Mouse (Mus musculus): ENCODE measurements around the gene Degs2. TPM values are rescaled to one million over a fixed set of nuclear protein-coding genes. Genes with fewer than 3 reads are reported as not detected.

Degs2 gene
- polyA plus RNA-seq, 1 experiment from 2014 or later: 35.2 TPM

DNA sequence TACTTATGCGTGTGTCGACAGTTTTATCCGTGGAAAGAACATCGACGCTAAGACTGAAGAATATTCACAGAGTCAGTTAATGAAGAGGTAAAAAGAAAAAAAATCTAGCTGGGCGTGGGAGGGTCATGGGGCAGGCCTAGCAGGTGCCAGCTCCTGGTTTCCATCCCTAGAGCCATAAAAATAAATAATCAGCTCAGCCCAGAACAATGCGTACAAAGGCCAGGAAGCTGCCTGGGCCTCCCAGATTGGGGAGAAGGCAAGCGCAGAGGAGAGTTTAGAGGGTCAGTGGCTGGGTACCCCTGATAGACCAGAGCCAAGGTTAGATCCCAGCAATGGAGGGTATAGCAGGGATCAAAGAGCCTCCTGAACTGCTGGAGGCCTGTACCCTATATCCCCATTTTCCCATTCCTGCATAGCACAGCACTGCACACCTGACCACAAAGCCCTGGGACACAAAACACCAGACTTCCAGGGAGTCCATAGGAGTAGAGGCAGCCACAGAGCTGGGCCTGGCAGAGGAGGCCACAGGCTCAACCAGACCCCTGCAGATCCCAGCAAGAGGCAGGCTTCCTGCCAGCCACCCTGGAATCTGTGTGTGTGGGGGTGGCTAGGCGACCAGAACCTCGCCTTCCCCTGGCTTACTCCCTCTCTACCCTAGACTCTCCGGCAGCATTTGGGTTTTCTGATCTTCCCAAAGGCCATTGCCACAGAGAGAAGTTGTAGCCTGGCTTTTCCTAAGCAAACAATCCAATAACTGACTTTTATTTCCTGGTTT is 3.2 kb downstream of the Degs2 start:
- H3K36me3 ChIP-seq: no peaks in the 10 kb centered on the region
- no peaks in the 10 kb centered on the region for H3K9me3 ChIP-seq
- H3K4me2 ChIP-seq: no peak overlapping the region
- H3K27me3 ChIP-seq (replicated peaks): peaks cover 20% of the 10 kb centered on the region
- peak; percentile 25; the same call in 1 of the 2 replicates for ATAC-seq (ENCODE audit: insufficient read depth, low FRiP score, low read depth)
- peaks cover 12% of the 10 kb centered on the region; the same call in 1 of the 2 replicates for H3K4me1 ChIP-seq
- 60% methylated on average over 11 of the region's 11 CpGs for WGBS
- H3K4me3 ChIP-seq (replicated peaks): no peak overlapping the region
- H3K27ac ChIP-seq: peak overlapping the region; percentile 89
- H3K9ac ChIP-seq: no peak overlapping the region

DNA sequence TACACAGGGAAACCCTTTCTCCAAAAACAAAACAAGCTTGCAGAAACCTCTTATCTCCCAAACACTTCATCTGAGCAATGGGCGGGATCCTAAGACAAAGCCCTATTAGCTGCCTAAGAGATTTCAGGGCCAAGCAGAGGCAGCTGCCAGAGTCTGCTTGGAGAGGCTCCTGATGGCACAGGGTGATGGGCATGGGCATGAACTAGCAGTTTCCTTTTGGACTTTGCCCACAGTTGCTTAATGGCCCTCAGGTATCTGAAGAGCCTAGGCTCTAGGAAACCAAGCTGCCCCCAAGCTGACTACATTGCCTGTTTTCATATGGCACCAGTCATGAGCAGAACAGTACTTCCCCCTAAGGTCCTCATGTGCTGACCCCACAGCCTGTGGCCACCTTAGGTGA is 7.9 kb downstream of the Degs2 start:
- no peak overlapping the region for H3K4me2 ChIP-seq
- H3K4me3 ChIP-seq (replicated peaks): no peak overlapping the region
- H3K4me1 ChIP-seq: 0 out of 2 replicates have a peak, but pooled peaks cover 7% of the 10 kb centered on the region
- H3K9me3 ChIP-seq: no peaks in the 10 kb centered on the region
- H3K36me3 ChIP-seq: no peaks in the 10 kb centered on the region
- no peak overlapping the region for H3K9ac ChIP-seq
- no peak for ATAC-seq (ENCODE audit: insufficient read depth, low FRiP score, low read depth)
- no peaks in the 10 kb centered on the region for H3K27me3 ChIP-seq (replicated peaks)
- H3K27ac ChIP-seq: no peak overlapping the region
- 72% methylated on average over 1 of the region's 1 CpGs for WGBS

DNA sequence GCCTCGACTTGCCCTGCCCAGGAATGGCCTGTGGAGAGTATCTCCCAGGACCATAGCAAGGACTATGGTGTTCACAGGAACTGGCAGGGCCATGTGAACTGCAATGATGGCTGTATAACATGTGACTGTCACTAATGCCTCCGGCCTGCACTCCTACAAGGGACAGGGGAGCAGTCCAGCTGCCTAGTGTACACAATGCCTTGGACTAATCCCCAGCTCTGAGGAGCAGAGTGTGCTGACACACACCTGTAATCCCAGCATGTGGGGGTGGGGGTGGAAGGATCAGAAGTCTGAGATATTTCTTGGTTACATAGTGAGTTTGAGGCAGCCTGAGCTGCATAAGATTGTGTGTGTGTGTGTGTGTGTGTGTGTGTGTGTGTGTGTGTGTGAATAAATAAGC is 8.5 kb downstream of the Degs2 start:
- ATAC-seq (ENCODE audit: insufficient read depth, low FRiP score, low read depth): no peak
- no peak overlapping the region for H3K4me2 ChIP-seq
- 50% methylated on average over 2 of the region's 2 CpGs for WGBS
- H3K4me1 ChIP-seq: 0 out of 2 replicates have a peak, but pooled peaks cover 11% of the 10 kb centered on the region
- H3K4me3 ChIP-seq (replicated peaks): no peak overlapping the region
- H3K9ac ChIP-seq: no peak overlapping the region
- H3K27ac ChIP-seq: no peak overlapping the region
- H3K27me3 ChIP-seq (replicated peaks): no peaks in the 10 kb centered on the region
- H3K9me3 ChIP-seq: no peaks in the 10 kb centered on the region
- H3K36me3 ChIP-seq: no peaks in the 10 kb centered on the region

DNA sequence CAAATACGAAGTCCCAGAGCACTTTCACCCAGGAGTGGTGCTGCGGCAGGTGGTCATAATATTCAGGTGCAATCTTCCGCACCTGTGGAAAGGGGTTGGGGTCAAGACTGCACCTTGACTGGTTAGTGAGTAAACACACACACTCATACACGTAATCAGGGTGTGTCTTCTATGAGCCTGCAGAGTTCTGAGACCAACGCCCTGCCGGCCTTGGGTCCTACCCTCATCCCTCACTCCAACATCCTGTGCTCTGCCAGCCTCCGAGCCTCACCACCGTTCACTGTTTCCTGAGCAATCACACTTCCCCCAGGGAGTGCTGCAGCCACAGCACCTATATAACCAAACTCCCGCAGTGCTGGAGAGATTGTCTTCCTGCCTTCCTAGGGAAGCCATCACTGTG is 11.6 kb downstream of the Degs2 start:
- Histone ChIP-seq H3K4me3 (replicated peaks) (no peak overlapping the region), H3K27me3 (replicated peaks) (no peaks in the 10 kb centered on the region), H3K9me3 (no peaks in the 10 kb centered on the region), H3K36me3 (peaks cover 3% of the 10 kb centered on the region; the same call in 1 of the 2 replicates), H3K4me1 (peaks cover 36% of the 10 kb centered on the region; the same call in 1 of the 2 replicates), H3K9ac (no peak overlapping the region), H3K27ac (peak overlapping the region; percentile 62), H3K4me2 (no peak overlapping the region)
- peak; percentile 47; the same call in 1 of the 2 replicates for ATAC-seq (ENCODE audit: insufficient read depth, low FRiP score, low read depth)
- 60% methylated on average over 9 of the region's 9 CpGs for WGBS

DNA sequence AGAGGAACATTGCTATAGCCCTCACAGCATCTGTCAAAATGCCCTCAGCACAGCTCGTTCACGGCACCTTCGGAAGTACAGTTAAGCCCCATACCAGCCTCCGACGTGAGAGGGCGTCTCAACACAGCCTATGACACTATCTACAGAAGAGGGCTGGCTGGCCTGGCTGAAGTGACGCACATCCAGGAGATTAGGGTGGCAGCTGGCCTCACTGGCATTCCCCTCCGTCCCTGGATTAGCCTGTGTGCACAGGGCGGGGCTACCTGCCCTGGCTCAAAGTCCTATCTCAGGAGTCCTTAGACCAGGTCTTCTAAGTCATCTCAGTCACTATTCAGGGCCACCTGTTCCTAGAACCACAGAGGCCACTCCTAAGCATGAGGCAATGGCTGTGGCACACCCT is 12.9 kb downstream of the Degs2 start:
- Histone ChIP-seq H3K4me3 (replicated peaks) (no peak overlapping the region), H3K4me1 (peaks cover 36% of the 10 kb centered on the region; the same call in 1 of the 2 replicates), H3K9me3 (no peaks in the 10 kb centered on the region), H3K9ac (no peak overlapping the region), H3K27ac (peak overlapping the region; percentile 62), H3K36me3 (peaks cover 14% of the 10 kb centered on the region), H3K4me2 (no peak overlapping the region), H3K27me3 (replicated peaks) (no peaks in the 10 kb centered on the region)
- 64% methylated on average over 9 of the region's 9 CpGs for WGBS
- peak; percentile 68 for ATAC-seq (ENCODE audit: insufficient read depth, low FRiP score, low read depth)

DNA sequence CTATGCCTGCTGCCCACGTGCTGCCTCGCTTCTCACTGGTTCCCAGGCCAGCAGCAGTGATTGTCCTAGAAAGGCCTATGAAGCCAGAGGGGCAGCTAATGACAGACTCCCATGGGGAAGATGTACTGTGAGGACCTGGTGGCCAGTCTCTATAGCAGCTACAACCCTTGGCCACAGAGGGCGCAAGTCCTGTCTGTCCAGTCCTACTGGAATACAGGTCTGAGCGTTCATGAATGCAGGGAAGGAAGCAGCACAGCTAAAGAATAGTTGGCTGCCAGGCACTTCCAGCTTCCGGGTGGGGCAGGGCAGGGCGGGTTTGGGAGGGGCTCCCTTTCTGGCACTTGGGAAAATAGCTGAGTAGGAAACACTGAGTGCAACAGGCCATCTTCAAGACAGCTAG is 15.2 kb downstream of the Degs2 start:
- Histone ChIP-seq H3K9ac (no peak overlapping the region), H3K36me3 (peaks cover 33% of the 10 kb centered on the region), H3K9me3 (no peaks in the 10 kb centered on the region), H3K4me3 (replicated peaks) (no peak overlapping the region), H3K27ac (peak overlapping the region; percentile 48; the same call in 1 of the 2 replicates), H3K4me1 (peaks cover 36% of the 10 kb centered on the region; the same call in 1 of the 2 replicates), H3K4me2 (no peak overlapping the region), H3K27me3 (replicated peaks) (no peaks in the 10 kb centered on the region)
- 63% methylated on average over 6 of the region's 6 CpGs for WGBS
- ATAC-seq (ENCODE audit: insufficient read depth, low FRiP score, low read depth): peak; percentile 5; the same call in 1 of the 2 replicates

DNA sequence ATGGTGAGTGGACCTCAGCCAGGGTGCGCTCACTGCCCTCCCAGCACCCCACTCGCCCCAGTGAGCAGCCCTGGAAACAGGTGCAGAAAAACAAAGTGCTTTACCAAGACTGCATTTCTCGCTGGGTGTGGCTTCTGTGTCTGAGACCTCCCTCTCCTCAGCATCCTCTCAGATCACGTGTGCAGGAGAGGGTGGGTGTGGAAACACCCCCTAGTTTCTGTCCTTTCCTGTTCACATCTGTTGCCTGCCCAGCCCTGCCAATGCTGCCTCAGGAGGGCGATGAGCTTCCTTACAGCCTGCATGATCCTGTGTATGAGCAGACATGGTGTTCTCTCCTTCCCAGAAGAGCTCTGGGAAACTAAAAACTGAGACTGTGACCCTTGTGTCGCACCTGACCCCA is 15.7 kb downstream of the Degs2 start:
- Histone ChIP-seq H3K9ac (no peak overlapping the region), H3K4me1 (peaks cover 36% of the 10 kb centered on the region; the same call in 1 of the 2 replicates), H3K27ac (peak overlapping the region; percentile 48; the same call in 1 of the 2 replicates), H3K9me3 (no peaks in the 10 kb centered on the region), H3K27me3 (replicated peaks) (no peaks in the 10 kb centered on the region), H3K4me3 (replicated peaks) (no peak overlapping the region), H3K4me2 (no peak overlapping the region), H3K36me3 (peaks cover 36% of the 10 kb centered on the region)
- WGBS: 64% methylated on average over 6 of the region's 6 CpGs
- ATAC-seq (ENCODE audit: insufficient read depth, low FRiP score, low read depth): no peak

DNA sequence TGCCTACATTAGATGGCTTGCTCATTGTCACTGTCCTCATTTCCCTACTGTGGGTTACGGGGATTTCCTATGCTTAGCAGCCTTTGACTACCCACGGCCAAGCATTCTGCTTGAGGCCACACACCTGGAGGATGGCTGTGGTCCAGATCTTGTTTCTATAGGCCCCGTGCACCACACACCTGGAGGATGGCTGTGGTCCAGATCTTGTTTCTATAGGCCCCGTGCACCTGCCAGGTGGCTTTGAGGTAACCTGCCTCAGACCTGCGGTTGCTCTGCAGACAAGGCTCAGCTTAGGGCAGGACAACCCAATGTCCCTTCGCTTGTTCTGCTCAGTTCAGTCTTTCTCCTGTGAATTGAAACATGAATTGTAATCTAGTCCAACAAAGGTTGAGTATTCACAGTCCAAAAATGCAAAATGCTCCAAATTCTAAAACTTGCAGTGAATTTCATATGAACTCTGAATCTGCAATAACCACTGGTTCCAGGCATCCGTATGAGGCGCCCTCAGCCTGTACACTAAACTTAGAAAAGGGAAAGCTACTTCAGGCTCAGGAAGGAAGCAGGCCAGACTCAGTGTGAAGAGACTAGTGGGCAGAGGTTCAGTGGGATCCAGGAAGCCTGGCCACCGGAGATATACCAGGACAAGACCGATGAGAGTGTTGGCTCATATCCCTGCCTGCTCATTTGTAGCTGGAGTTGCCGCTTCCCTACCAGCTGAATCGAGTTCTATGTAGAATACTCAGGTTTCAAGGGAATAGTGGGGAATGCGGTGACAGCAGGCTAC is 19.7 kb downstream of the Degs2 start:
- Histone ChIP-seq H3K4me2 (no peak overlapping the region), H3K4me1 (0 out of 2 replicates have a peak, but pooled peaks cover 15% of the 10 kb centered on the region), H3K4me3 (replicated peaks) (no peak overlapping the region), H3K27ac (no peak overlapping the region), H3K9me3 (no peaks in the 10 kb centered on the region), H3K36me3 (peaks cover 54% of the 10 kb centered on the region), H3K27me3 (replicated peaks) (no peaks in the 10 kb centered on the region), H3K9ac (no peak overlapping the region)
- 85% methylated on average over 13 of the region's 13 CpGs for WGBS
- no peak for ATAC-seq (ENCODE audit: insufficient read depth, low FRiP score, low read depth)

DNA sequence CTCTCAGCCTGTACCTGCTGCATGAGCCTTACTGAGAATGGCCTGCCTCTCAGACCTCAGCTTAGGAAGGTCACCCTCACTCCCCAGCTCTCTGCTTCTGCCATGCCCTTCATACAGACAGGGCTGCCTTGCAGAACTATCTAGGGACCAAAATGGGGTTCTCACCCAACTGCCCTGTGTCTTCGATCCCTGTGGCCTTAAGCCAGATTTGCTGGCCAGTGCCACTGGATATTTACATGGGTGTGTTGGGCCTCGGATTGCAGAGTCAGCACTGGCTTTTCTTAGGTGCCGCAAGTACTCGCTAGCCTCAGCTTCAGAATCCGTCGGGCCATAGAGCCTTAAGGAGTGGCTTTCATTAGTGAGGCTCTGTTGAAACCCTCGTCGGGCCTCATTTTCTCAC is 21.3 kb downstream of the Degs2 start:
- WGBS: 91% methylated on average over 8 of the region's 8 CpGs
- Histone ChIP-seq H3K4me3 (replicated peaks) (no peak overlapping the region), H3K27ac (no peak overlapping the region), H3K36me3 (peaks cover 62% of the 10 kb centered on the region), H3K9me3 (no peaks in the 10 kb centered on the region), H3K4me1 (0 out of 2 replicates have a peak, but pooled peaks cover under 1% of the 10 kb centered on the region), H3K4me2 (no peak overlapping the region), H3K9ac (no peak overlapping the region), H3K27me3 (replicated peaks) (no peaks in the 10 kb centered on the region)
- no peak; the same call in 1 of the 2 replicates for ATAC-seq (ENCODE audit: insufficient read depth, low FRiP score, low read depth)

DNA sequence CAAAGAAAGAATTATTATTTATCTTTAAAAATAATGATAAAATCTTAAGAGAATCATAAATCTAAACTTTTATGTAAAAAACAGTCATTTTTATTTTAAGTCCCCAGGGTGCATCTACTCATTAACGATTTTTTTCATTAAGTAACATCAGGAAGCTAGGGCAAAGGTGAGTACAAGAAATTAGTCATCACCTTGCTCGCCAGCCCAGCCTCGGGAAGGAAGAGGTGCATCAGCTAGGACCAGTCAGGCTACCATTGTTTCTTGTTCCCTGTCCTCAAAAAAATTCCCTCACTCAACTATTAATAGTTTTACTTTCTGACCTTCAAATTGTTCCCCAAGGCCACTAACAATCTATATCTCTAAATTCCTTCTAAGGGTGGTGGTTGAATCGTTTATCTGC is 23.7 kb downstream of the Degs2 start:
- no peak overlapping the region for H3K9ac ChIP-seq
- no peaks in the 10 kb centered on the region for H3K9me3 ChIP-seq
- H3K27me3 ChIP-seq (replicated peaks): no peaks in the 10 kb centered on the region
- 68% methylated on average over 4 of the region's 4 CpGs for WGBS
- H3K27ac ChIP-seq: no peak overlapping the region
- peaks cover 49% of the 10 kb centered on the region for H3K36me3 ChIP-seq
- no peak overlapping the region for H3K4me3 ChIP-seq (replicated peaks)
- no peaks in the 10 kb centered on the region for H3K4me1 ChIP-seq
- no peak for ATAC-seq (ENCODE audit: insufficient read depth, low FRiP score, low read depth)
- no peak overlapping the region for H3K4me2 ChIP-seq

DNA sequence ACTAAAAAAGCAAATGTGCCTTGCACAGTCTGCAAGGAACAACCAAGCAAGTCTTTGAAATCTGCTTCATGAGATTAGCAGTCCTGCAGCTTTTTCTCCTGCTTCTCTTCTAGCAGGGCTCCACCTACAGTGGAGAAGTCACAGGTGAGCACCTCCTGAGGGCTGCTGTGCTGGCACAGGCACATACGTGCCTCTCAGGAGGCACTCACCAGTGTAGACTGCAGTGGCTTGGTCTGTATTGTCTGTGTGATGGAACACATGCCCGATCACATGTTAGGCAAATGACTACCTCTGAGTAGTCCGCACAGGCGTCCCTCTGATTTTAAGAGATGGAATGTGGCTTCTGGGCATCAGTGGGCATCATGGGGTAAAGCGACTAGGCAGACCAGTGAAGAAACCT is 25.0 kb downstream of the Degs2 start:
- Histone ChIP-seq H3K27ac (no peak overlapping the region), H3K4me1 (no peaks in the 10 kb centered on the region), H3K4me2 (no peak overlapping the region), H3K4me3 (replicated peaks) (no peak overlapping the region), H3K27me3 (replicated peaks) (no peaks in the 10 kb centered on the region), H3K36me3 (peaks cover 39% of the 10 kb centered on the region), H3K9me3 (no peaks in the 10 kb centered on the region), H3K9ac (no peak overlapping the region)
- no peak for ATAC-seq (ENCODE audit: insufficient read depth, low FRiP score, low read depth)
- WGBS: 89% methylated on average over 5 of the region's 5 CpGs

All from stomach, embryonic 15.5 days (tissue).